Mouse (Mus musculus) liver, postnatal 0 days (tissue): ENCODE measurements at regions not wholly inside any gene's neighbourhood (a gene's known extent, or its start where the extent isn't known, plus 50 kb on each side); places are given as distances from the start of the nearest gene placed in this dataset.

Experiments used
- ATAC-seq: fragments of 200-750 bp; cut with Nextera tagmentation; 2 replicates; pipeline ENCODE4 v1.8.0; 2017; ENCODE audit warnings: mild to moderate bottlenecking, moderate library complexity
- DNase-seq: peaks from one replicate; pipeline ENCODE4 v3.0.0-alpha.2; 2016
- H3K27ac ChIP-seq: fragments of 300-500 bp; sonication (generic); 2 replicates; pipeline ENCODE4 v1.5.1; 2014; ENCODE audit warnings: antibody characterized with exemption, moderate library complexity, mild to moderate bottlenecking, low read depth
- H3K27me3 ChIP-seq: fragments of 300-500 bp; sonication (generic); 2 replicates; pipeline ENCODE4 v1.6.1; 2014; ENCODE audit warnings: low read length, control low read depth, mixed read lengths; ENCODE audit not compliant: insufficient read depth
- H3K36me3 ChIP-seq: fragments of 300-500 bp; sonication (generic); replicated peaks from 2 replicates; pipeline ENCODE4 v1.6.1; 2014; ENCODE audit warnings: mild to moderate bottlenecking, control low read depth, low read length, moderate library complexity, mixed read lengths; ENCODE audit not compliant: insufficient read depth
- H3K4me1 ChIP-seq: fragments of 300-500 bp; sonication (generic); 2 replicates; pipeline ENCODE4 v1.6.1; 2014; ENCODE audit warnings: antibody characterized with exemption, mild to moderate bottlenecking, control low read depth; ENCODE audit not compliant: insufficient read depth
- H3K4me2 ChIP-seq: fragments of 300-500 bp; sonication (generic); 2 replicates; pipeline ENCODE4 v1.6.1; 2014; ENCODE audit warnings: low read depth, mild to moderate bottlenecking, low read length, moderate library complexity, mixed read lengths
- H3K4me3 ChIP-seq: fragments of 300-500 bp; sonication (generic); 2 replicates; pipeline ENCODE4 v1.5.1; 2014; ENCODE audit warnings: low read depth, low read length
- H3K9ac ChIP-seq: fragments of 300-500 bp; sonication (generic); replicated peaks from 2 replicates; pipeline ENCODE4 v1.6.1; 2014; ENCODE audit warnings: mild to moderate bottlenecking, moderate library complexity
- H3K9me3 ChIP-seq: fragments of 300-500 bp; sonication (generic); 2 replicates; pipeline ENCODE4 v1.6.1; 2016; ENCODE audit warnings: mild to moderate bottlenecking, control low read depth, low read length, mixed read lengths
- CTCF ChIP-seq: sonication (generic); IDR thresholded peaks from 2 replicates; pipeline ENCODE4 v1.5.1; 2016; ENCODE audit warnings: antibody characterized with exemption, low read depth
- EP300 ChIP-seq: IDR thresholded peaks from 2 replicates; pipeline ENCODE4 v1.6.1; 2016; ENCODE audit warnings: antibody characterized with exemption, low read depth, mild to moderate bottlenecking
- WGBS: fragments of 180-500 bp; shearing (Covaris S2); extraction: QIAGEN DNeasy Blood & Tissue Kit; methylation state at CpG from one replicate; pipeline ENCODE4 v1.1.7; 2014; ENCODE audit not compliant: insufficient replicate concordance; 5-methylcytosine and 5-hydroxymethylcytosine counted together

DNA sequence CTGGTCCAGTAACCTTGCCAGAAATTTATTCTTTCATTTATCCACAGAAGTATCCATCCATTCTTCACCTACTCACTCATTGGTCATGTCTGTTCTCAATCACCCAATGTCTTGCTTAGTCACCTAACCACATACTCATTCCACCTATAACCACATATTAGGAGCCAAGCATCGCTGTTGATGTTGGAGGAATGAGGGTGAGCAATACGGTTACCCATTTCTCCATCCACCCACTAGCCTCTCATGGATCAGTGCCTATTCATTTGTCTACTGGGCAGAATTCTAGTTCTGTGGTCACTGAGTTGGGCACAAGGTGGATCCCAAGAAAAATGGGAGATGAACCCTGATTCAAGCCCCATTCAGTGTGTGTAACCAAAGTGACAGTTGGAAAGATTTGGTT is 375.6 kb upstream of the Maf start:
- Histone ChIP-seq H3K36me3 (no peaks in the 10 kb centered on the region), H3K9me3 (no peaks in the 10 kb centered on the region), H3K4me1 (no peaks in the 10 kb centered on the region), H3K4me2 (no peak overlapping the region), H3K9ac (no peak overlapping the region), H3K4me3 (no peak overlapping the region), H3K27me3 (no peaks in the 10 kb centered on the region), H3K27ac (no peak overlapping the region)
- TF ChIP-seq EP300, result no peak
- TF ChIP-seq CTCF, result no peak
- WGBS, result 75% methylated on average over 2 of the region's 2 CpGs
- ATAC-seq (no peak), DNase-seq (no peak)

DNA sequence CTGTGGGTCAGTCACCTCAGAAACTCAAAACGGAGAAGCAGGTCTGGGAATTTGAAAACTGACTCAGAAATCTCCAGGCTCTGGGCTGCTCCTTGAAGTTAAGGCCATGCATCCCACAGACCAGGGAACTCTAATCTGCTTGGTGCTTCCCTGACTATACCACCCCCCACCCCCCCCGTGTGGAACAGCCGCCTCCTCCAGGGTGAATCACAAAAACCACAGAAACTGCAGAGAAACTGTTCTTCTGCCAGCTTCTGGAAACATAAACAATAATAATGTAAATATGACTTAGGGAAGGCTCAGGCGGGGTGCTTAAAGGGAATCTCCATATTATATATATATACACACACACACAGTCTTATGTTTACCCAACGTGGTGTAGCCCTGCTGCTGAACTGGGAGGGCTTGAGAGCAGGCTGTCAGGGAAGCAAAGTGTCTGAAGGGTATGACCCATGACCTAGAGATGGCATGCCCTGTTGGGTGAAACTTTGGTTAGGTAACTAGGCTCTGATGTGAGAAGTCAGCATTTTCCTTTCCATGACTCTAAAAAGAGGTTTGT is 371.3 kb upstream of the Maf start:
- DNase-seq, result no peak
- Histone ChIP-seq H3K27ac (no peak overlapping the region), H3K27me3 (no peaks in the 10 kb centered on the region), H3K9me3 (no peaks in the 10 kb centered on the region), H3K36me3 (no peaks in the 10 kb centered on the region), H3K4me3 (no peak overlapping the region), H3K4me2 (no peak overlapping the region), H3K4me1 (no peaks in the 10 kb centered on the region), H3K9ac (no peak overlapping the region)
- TF ChIP-seq CTCF, result no peak
- TF ChIP-seq EP300, result no peak
- WGBS, result 50% methylated on average over 5 of the region's 5 CpGs
- ATAC-seq, result no peak

DNA sequence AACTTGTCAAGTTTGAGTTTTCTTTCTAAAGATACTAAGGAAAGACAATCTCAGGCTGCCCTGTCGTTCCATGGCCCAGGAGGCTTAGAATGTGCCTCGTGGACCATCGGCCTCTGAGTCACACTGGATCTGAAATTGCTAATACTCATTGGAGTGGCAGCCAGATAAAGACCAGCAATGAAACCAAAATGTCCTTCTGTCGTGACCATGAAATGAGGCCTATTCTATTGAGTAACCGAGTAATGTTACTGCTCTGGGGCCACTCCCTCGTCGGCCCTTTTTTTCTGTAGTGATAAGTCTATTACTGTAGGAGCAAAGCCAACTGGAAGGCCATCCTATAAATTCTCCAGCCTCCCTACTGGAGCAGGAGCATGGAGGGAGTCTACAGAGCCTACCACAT is 363.9 kb upstream of the Maf start:
- no peak overlapping the region for H3K9ac ChIP-seq
- no peak for ATAC-seq
- 77% methylated on average over 7 of the region's 7 CpGs for WGBS
- H3K4me3 ChIP-seq, result no peak overlapping the region
- H3K27ac ChIP-seq, result no peak overlapping the region
- no peak overlapping the region for H3K4me2 ChIP-seq
- H3K4me1 ChIP-seq, result no peaks in the 10 kb centered on the region
- H3K9me3 ChIP-seq, result no peaks in the 10 kb centered on the region
- no peaks in the 10 kb centered on the region for H3K36me3 ChIP-seq
- no peak for DNase-seq
- no peak for TF ChIP-seq CTCF
- no peak for TF ChIP-seq EP300
- H3K27me3 ChIP-seq, result no peaks in the 10 kb centered on the region

DNA sequence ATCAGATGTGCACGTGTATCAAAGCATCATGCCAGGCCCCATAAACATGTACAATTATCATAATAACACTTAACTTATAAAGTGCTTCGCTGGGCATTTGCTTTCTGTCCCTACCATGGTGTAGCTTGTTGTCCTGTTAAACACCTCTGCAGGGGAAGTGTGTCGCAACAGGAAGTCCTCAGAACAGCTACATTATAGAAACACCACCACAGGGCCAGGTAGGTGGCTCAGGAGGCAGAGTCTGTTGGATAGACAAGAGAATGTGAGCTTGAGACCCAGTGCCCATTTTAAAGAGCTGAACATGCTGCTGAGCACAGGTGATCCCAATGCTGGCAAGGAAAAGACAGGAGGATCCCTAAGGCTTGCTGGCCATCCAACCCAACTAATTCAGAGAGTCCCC is 361.9 kb upstream of the Maf start:
- no peaks in the 10 kb centered on the region for H3K27me3 ChIP-seq
- no peak overlapping the region for H3K4me2 ChIP-seq
- ATAC-seq, result no peak
- H3K4me1 ChIP-seq, result no peaks in the 10 kb centered on the region
- no peaks in the 10 kb centered on the region for H3K36me3 ChIP-seq
- WGBS, result 57% methylated on average over 3 of the region's 3 CpGs
- no peak overlapping the region for H3K4me3 ChIP-seq
- no peak overlapping the region for H3K27ac ChIP-seq
- H3K9ac ChIP-seq, result no peak overlapping the region
- no peaks in the 10 kb centered on the region for H3K9me3 ChIP-seq
- no peak for TF ChIP-seq EP300
- TF ChIP-seq CTCF, result no peak
- no peak for DNase-seq

DNA sequence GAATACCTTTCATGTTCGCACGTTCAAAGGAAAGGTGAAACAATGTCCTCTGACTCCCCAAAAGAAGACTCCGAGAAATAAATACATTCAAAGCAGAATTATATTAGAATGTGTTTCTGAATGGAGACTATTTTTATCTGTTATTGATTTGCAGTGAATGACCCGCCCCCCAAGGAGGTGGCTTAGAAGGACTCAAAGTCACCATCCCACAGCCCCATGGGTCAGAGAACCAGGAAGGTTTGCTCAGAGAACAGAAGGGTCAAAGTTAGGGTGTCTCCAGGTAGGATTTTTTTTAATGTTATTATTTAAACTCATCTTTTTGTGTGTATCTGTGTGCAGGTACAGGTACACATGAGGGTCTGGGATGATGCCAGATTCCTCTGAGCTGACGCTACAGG is 360.4 kb upstream of the Maf start:
- no peak overlapping the region for H3K27ac ChIP-seq
- H3K36me3 ChIP-seq, result no peaks in the 10 kb centered on the region
- no peak overlapping the region for H3K4me3 ChIP-seq
- no peak for TF ChIP-seq CTCF
- TF ChIP-seq EP300, result no peak
- WGBS, result 83% methylated on average over 5 of the region's 5 CpGs
- ATAC-seq (no peak), DNase-seq (no peak)
- H3K9ac ChIP-seq, result no peak overlapping the region
- no peaks in the 10 kb centered on the region for H3K9me3 ChIP-seq
- no peaks in the 10 kb centered on the region for H3K27me3 ChIP-seq
- H3K4me2 ChIP-seq, result no peak overlapping the region
- H3K4me1 ChIP-seq, result no peaks in the 10 kb centered on the region

DNA sequence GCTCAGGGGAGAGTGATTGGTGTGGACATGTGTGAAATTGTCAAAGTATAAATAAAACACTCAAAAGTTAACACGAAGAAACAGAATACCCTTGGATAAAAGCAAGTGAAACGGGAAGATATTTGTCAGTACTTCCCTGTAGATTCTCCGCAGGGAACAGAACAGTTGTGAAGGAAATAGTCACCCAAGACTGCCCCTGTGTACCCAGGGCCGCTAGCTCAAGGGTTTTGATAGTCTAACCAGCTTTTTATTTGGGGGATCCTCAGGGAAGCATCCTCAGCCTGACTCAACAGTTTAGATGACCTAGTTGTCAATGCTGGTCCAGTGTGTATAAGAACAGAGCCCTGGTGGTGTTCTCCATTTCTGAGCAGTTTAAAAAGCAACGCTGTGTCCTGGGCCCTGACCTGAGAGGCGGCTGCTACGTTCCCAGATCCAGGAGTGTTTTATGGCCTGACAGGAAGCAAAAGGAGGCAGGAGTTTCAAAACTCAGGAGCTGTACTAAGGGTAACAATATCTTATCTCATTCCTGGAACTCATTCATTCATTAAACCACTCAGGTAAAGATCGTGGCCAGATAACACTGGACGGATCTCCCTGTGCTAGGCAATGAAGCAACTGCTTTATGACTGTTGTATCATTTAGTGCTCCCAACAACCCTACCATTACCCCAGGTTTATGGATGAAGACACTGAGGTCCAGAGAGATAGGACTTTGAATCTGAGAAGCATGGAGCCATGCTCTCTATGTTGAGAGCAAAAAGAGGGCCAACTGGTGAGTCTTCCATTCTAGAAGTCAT is 359.8 kb upstream of the Maf start:
- Histone ChIP-seq H3K27me3 (no peaks in the 10 kb centered on the region), H3K4me2 (no peak overlapping the region), H3K36me3 (no peaks in the 10 kb centered on the region), H3K9ac (no peak overlapping the region), H3K4me1 (no peaks in the 10 kb centered on the region), H3K4me3 (no peak overlapping the region), H3K27ac (no peak overlapping the region), H3K9me3 (no peaks in the 10 kb centered on the region)
- DNase-seq (no peak), ATAC-seq (no peak)
- TF ChIP-seq EP300 (no peak), CTCF (no peak)
- WGBS, result 69% methylated on average over 9 of the region's 9 CpGs
